Mouse (Mus musculus) heart, adult 2 months (tissue): ENCODE measurements around the gene Sppl3. TPM values are rescaled to one million over a fixed set of nuclear protein-coding genes. Genes with fewer than 3 reads are reported as not detected.

Experiments used
- DNase-seq, 2 experiments: peaks; one replicate each; pipeline ENCODE4 v3.0.0; 2021
- H3K27ac ChIP-seq: fragments of 200-600 bp; 2 replicates; pipeline ENCODE4 v1.8.1; 2022
- H3K27me3 ChIP-seq: fragments of 200-500 bp; 2 replicates; pipeline ENCODE4 v1.6.1; 2012; ENCODE audit warnings: mild to moderate bottlenecking, low read length, inconsistent platforms, mixed read lengths; ENCODE audit not compliant: control insufficient read depth, insufficient read depth
- H3K36me3 ChIP-seq: fragments of 200-500 bp; 2 replicates; pipeline ENCODE4 v1.6.1; 2012; ENCODE audit warnings: low read length, inconsistent platforms; ENCODE audit not compliant: control insufficient read depth, insufficient read depth
- H3K4me1 ChIP-seq: fragments of 200-500 bp; 2 replicates; pipeline ENCODE4 v1.6.1; 2011; ENCODE audit warnings: low read length; ENCODE audit not compliant: control insufficient read depth, insufficient read depth
- H3K4me3 ChIP-seq: fragments of 200-600 bp; 2 replicates; pipeline ENCODE4 v1.8.1; 2022
- H3K79me2 ChIP-seq: fragments of 200-500 bp; replicated peaks from 2 replicates; pipeline ENCODE4 v1.6.1; 2012; ENCODE audit warnings: mild to moderate bottlenecking, inconsistent platforms, low read length, moderate library complexity, mixed read lengths; ENCODE audit not compliant: control insufficient read depth, insufficient read depth
- H3K9ac ChIP-seq: fragments of 200-500 bp; 2 replicates; pipeline ENCODE4 v1.6.1; 2012; ENCODE audit warnings: low read depth, mild to moderate bottlenecking, control low read depth, inconsistent platforms, low read length, mixed read lengths
- CTCF ChIP-seq: fragments of 200-600 bp; IDR thresholded peaks from 2 replicates; pipeline ENCODE4 v1.8.1; 2022; ENCODE audit warnings: antibody characterized with exemption, mild to moderate bottlenecking, moderate library complexity
- EP300 ChIP-seq: fragments of 200-500 bp; IDR thresholded peaks from 2 replicates; pipeline ENCODE4 v1.6.1; 2011; ENCODE audit warnings: low read depth, low read length, control low read depth; ENCODE audit not compliant: insufficient read depth
- POLR2A ChIP-seq: fragments of 200-500 bp; IDR thresholded peaks from 2 replicates; pipeline ENCODE4 v1.6.1; 2011; ENCODE audit warnings: mild to moderate bottlenecking, low read depth, low read length, control low read depth; ENCODE audit not compliant: insufficient read depth
- WGBS: fragments of 180-500 bp; shearing (Covaris S2); methylation state at CpG from one replicate; pipeline ENCODE4 v1.1.7; 2018; 5-methylcytosine and 5-hydroxymethylcytosine counted together
- intact Hi-C: fragments of 180-260 bp; cut with DNase I; formaldehyde crosslinking; loops from one replicate; pipeline ENCODE4 v1.15.1; 2025
- polyA plus RNA-seq: library from polyadenylated mRNA; depleted of rRNA; stranded (reverse); fragments of >200 nt; gene quantifications from 2 replicates; pipeline ENCODE4 v1.2.3, GENCODE M21; 2012
- total RNA-seq, 2 experiments: library from RNA; stranded (reverse); gene quantifications; 2 replicates each; pipeline ENCODE4 v1.2.3; 2021

Sppl3 gene
- total and polyA plus RNA-seq, 3 experiments = 32.0 to 40.8 (median 32.2) TPM

DNA sequence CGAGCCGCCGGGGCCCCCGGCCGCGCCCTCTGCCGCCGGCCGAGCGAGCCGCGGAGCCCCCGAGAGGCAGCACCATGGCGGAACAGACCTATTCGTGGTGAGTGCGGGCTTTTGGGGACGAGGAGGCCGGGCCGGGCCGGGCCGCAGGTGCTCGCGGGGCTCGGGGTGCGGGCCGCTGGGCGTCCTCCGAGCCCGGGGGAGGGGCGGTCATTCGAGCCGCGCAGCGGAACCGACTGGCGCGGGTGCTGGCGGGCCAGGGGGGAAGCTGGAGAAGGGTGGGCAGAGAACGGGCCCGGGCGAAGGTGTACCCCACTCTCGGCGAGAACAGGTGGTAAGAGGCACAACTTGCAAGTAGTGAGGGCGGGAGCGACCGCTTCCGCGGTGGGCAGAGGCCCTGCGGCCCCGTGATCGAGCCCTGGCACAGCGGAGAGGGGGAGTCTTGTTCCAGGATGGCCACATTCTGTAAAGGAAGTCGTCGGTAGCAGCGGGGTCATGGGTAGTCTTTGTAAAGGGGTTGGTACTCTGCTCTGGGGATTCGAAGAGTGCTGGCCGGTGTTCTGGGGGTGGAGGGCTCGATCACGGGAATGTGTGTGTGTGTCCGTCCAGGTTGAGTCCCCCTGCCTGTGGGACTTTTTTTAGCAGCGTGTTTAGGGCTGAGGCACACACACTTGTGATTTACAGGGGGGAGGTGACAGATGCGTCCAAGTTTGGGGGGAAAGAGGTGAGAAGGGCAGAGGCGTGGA lies 753 bp downstream of the Sppl3 start:
- Histone ChIP-seq H3K4me1 (peaks cover 14% of the 10 kb centered on the region), H3K36me3 (peaks cover 17% of the 10 kb centered on the region), H3K4me3 (peak overlapping the region; percentile 88), H3K27ac (peak overlapping the region; percentile 90), H3K79me2 (peaks cover 19% of the 10 kb centered on the region), H3K27me3 (no peaks in the 10 kb centered on the region), H3K9ac (peak overlapping the region; percentile 98)
- peak; percentile 73 to 77 for DNase-seq
- TF ChIP-seq POLR2A = no peak
- no peak for TF ChIP-seq CTCF
- TF ChIP-seq EP300 = no peak
- intact Hi-C loops = loop anchor here (2.0 to 5.0 kb wide), 4 partner anchors 33 to 65 kb away; no protein-coding TSS in a partner anchor
- under 1% methylated on average over 63 of the region's 63 CpGs for WGBS

DNA sequence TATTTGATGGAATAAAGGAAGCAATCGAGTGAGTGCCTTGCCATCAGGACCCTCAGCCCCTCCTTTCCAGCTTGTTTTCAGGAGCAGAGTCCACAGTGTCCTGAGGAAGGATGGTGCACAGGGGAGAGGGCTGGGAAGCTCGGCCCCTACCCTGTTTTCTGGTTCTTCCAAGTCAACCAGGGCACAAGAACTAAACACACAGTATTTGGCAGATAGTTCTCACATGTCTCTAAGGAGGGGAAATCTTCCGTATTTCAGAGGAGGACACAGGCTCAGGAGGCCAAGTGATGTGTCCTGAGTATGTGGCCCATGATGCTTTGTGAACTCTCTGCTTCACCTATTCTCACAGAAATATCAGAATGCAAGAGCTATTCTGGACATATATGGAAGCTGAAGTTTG lies 2.5 kb downstream of the Sppl3 start:
- WGBS = 47% methylated on average over 3 of the region's 3 CpGs
- Histone ChIP-seq H3K36me3 (peaks cover 27% of the 10 kb centered on the region), H3K9ac (no peak overlapping the region), H3K27me3 (no peaks in the 10 kb centered on the region), H3K27ac (no peak overlapping the region; the same call in 1 of the 2 replicates), H3K79me2 (peaks cover 20% of the 10 kb centered on the region), H3K4me3 (no peak overlapping the region), H3K4me1 (peaks cover 17% of the 10 kb centered on the region)
- intact Hi-C loops = loop anchor here (2.0 to 5.0 kb wide), 3 partner anchors 34 to 63 kb away; no protein-coding TSS in a partner anchor
- DNase-seq = no peak
- TF ChIP-seq POLR2A (no peak), EP300 (no peak), CTCF (no peak)

DNA sequence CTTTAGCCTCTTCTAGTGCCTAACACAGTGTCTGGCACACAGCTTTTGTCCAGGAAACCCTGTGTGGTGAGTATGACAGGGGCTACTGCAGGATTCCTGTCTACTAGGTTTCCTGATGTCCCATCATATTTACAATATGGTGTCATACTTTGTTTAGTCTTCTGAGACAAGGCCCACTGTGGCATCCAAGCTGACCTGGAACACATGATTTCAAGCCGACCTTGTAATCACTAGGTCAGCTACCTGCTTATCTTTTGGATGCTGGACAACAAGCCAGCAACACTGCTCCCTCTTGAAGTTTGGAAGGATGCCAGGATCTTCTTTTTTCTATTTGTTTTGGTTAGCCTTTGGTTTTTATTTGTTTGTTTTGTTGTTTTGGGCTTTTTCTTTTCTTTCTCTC lies 3.6 kb downstream of the Sppl3 start:
- intact Hi-C loops = loop anchor here (5.0 kb wide), 2 partner anchors 33 to 48 kb away; no protein-coding TSS in a partner anchor
- H3K4me3 ChIP-seq = no peak overlapping the region
- WGBS = 3% methylated on average over 1 of the region's 1 CpGs
- TF ChIP-seq POLR2A (no peak), CTCF (no peak), EP300 (no peak)
- H3K27ac ChIP-seq = peak overlapping the region; percentile 34
- peak; percentile 37 to 45 for DNase-seq
- peaks cover 32% of the 10 kb centered on the region for H3K36me3 ChIP-seq
- no peaks in the 10 kb centered on the region for H3K27me3 ChIP-seq
- H3K9ac ChIP-seq = no peak overlapping the region
- H3K4me1 ChIP-seq = peaks cover 22% of the 10 kb centered on the region
- H3K79me2 ChIP-seq = peaks cover 21% of the 10 kb centered on the region

DNA sequence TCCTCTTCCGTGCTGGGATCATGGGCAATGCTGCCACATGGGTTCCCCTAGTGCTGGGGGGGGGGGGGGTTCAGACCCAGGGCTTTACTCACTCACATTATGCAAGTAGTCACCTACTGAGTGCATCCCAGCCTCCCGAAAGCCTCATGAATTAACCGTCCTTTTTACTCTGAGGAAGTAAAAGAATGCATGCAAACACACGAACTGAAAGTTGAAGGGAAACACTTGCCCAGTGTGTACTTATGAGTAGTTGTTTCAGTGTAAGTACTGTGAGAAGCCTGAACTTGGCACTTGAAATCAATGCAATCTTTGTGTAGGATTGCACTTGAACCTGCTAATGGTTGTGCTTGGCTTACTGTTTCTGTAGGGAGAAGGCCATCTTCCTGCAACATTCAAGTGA lies 4.2 kb downstream of the Sppl3 start:
- WGBS = 24% methylated on average over 4 of the region's 4 CpGs

DNA sequence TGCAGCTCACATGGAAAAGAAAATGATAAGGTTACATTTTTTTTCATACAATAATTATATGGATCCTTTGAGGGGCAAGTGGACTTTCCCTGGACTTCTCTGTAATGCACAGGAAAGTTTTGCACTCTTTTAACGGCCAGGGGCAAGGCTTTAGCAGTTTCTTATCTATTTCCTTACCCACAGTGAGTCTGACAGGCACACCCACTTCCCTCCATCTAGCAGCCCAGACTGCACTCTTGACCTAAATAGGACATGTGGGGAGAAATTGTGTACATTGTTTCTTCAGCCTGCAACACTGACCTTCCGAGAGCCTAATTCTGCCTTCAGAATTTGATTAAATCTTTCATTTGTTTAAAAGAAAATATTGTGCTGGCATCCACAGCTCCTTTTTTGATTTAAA lies 7.3 kb downstream of the Sppl3 start:
- Histone ChIP-seq H3K4me1 (peaks cover 21% of the 10 kb centered on the region), H3K9ac (no peak overlapping the region), H3K27me3 (no peaks in the 10 kb centered on the region), H3K79me2 (peaks cover 18% of the 10 kb centered on the region), H3K36me3 (peaks cover 32% of the 10 kb centered on the region), H3K27ac (no peak overlapping the region), H3K4me3 (no peak overlapping the region)
- TF ChIP-seq CTCF (no peak), EP300 (no peak), POLR2A (no peak)
- no peak for DNase-seq
- intact Hi-C loops = no loop called here
- WGBS = 12% methylated on average over 2 of the region's 2 CpGs

More for the DNA sequence above, 4.2 kb downstream of the Sppl3 start:
- H3K4me1 ChIP-seq = peaks cover 22% of the 10 kb centered on the region
- no peak overlapping the region for H3K4me3 ChIP-seq
- DNase-seq = no peak
- no peaks in the 10 kb centered on the region for H3K27me3 ChIP-seq
- H3K36me3 ChIP-seq = peaks cover 32% of the 10 kb centered on the region
- TF ChIP-seq POLR2A (no peak), CTCF (no peak), EP300 (no peak)
- peaks cover 22% of the 10 kb centered on the region for H3K79me2 ChIP-seq
- H3K9ac ChIP-seq = no peak overlapping the region
- intact Hi-C loops = no loop called here
- H3K27ac ChIP-seq = no peak overlapping the region; the same call in 1 of the 2 replicates

DNA sequence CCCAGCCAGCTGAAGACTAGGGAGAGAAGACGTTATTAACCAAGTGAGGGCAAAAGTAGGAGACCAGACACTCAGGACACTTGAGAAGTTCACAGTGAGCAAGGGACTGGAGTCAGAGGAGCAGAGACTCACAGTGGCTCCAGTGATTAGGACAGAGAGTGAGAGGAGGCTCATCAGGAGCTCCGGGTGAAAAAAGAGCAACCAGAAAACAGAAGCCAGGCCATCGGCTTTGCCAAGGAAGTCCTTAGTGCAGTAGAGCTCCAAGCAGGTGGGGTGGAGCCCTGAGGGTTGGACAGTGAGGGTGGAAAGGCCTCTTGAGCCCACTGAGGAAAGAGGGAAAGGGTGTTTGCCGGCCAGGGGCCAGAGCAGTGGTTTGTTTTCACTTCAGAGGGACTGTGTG lies 7.9 kb downstream of the Sppl3 start:
- Histone ChIP-seq H3K27me3 (no peaks in the 10 kb centered on the region), H3K4me1 (peaks cover 18% of the 10 kb centered on the region), H3K4me3 (no peak overlapping the region), H3K9ac (peak overlapping the region; percentile 59; the same call in 1 of the 2 replicates), H3K79me2 (peaks cover 18% of the 10 kb centered on the region), H3K36me3 (peaks cover 30% of the 10 kb centered on the region), H3K27ac (peak overlapping the region; percentile 21; the same call in 1 of the 2 replicates)
- DNase-seq = peak in 1 of 2 experiments; percentile 19
- intact Hi-C loops = no loop called here
- TF ChIP-seq CTCF (no peak), EP300 (no peak), POLR2A (no peak)
- WGBS = 6% methylated on average over 4 of the region's 4 CpGs
